15 mouse cellular contexts compared by ENCODE assay signal in genomic region chr3:96524914-96525313, GRCm38 (mm10). TPM values are rescaled to one million over a fixed set of nuclear protein-coding genes. Genes with fewer than 3 reads are reported as not detected.
DNase-seq lines count a peak whose midpoint lies in the region; ATAC-seq and TF ChIP-seq lines count a peak whose summit lies in the region.
"Had no signal": no experiment of that assay in that cellular context is flagged by ENCODE, and none has a peak within 500 bp of the region (broad histone marks: within the 10 kb centered on the region; RNA-seq: fewer than 3 reads in every experiment).

Gene Hfe2, plus strand, starts transcription at chr3:96525172.

- no peaks in the 10 kb centered on the region for H3K36me3 ChIP-seq in heart, embryonic 11.5 days (ENCODE audit: control insufficient read depth, insufficient read depth, low read length)
- no peaks in the 10 kb centered on the region for H3K36me3 ChIP-seq in limb, embryonic 14.5 days (ENCODE audit: control insufficient read depth, insufficient read depth, low read length)
- no peaks in the 10 kb centered on the region for H3K36me3 ChIP-seq in midbrain, embryonic 13.5 days
- H3K36me3 ChIP-seq: embryonic facial prominence, embryonic 12.5 days had no signal

- TF ChIP-seq POLR2A in limb, embryonic 14.5 days (IDR thresholded peaks at IDR 0.05; ENCODE audit: borderline replicate concordance, extremely low read depth, insufficient read depth, insufficient read length), result no peak

- peak; percentile 60; the same call in 1 of the 2 replicates for ATAC-seq in frontal cortex, adult (ENCODE audit: low TSS enrichment)
- ATAC-seq in heart, embryonic 11.5 days (replicated peaks; ENCODE audit: insufficient number of reproducible peaks, low FRiP score, low TSS enrichment), result no peak
- ATAC-seq in limb, embryonic 14.5 days (ENCODE audit: low FRiP score, low read depth), result peak; percentile 42; the same call in 1 of the 2 replicates
- no peak for ATAC-seq in midbrain, embryonic 13.5 days
- ATAC-seq: forebrain, embryonic 14.5 days had no signal

- no peak for DNase-seq in frontal cortex, postnatal 25 days (ENCODE audit: low spot score in 2 of 2)
- no peak for DNase-seq in gastrocnemius, adult 18-20 months (ENCODE audit: low spot score)
- no peak for DNase-seq in limb, embryonic 14.5 days (ENCODE audit: low spot score)
- DNase-seq in thymus, postnatal 36 days, result no peak
- DNase-seq in kidney, postnatal 4 days, result no peak
- DNase-seq: cerebellum, postnatal 14 days; kidney, adult 9 months had no signal

- peaks cover 19% of the 10 kb centered on the region for H3K4me1 ChIP-seq in heart, embryonic 11.5 days (ENCODE audit: control insufficient read depth, insufficient read depth, low read length)
- H3K4me1 ChIP-seq in limb, embryonic 14.5 days (ENCODE audit: control insufficient read depth, insufficient read depth, low read length), result peaks cover 7% of the 10 kb centered on the region; the same call in 1 of the 2 replicates
- H3K4me1 ChIP-seq in midbrain, embryonic 13.5 days (replicated peaks), result peaks cover 9% of the 10 kb centered on the region

- H3K9ac ChIP-seq in heart, embryonic 11.5 days (ENCODE audit: low read depth, low read length), result no peak within 1 kb of the TSS
- H3K9ac ChIP-seq in limb, embryonic 14.5 days (ENCODE audit: low read depth, low read length, severe bottlenecking), result no peak within 1 kb of the TSS
- H3K9ac ChIP-seq in midbrain, embryonic 13.5 days (replicated peaks), result no peak within 1 kb of the TSS
- H3K9ac ChIP-seq: embryonic facial prominence, embryonic 12.5 days had no signal

- no peaks in the 10 kb centered on the region for H3K9me3 ChIP-seq in heart, embryonic 11.5 days (replicated peaks; ENCODE audit: control insufficient read depth, low read length)
- H3K9me3 ChIP-seq in limb, embryonic 14.5 days (ENCODE audit: control insufficient read depth, low read length), result no peaks in the 10 kb centered on the region
- H3K9me3 ChIP-seq in midbrain, embryonic 13.5 days, result no peaks in the 10 kb centered on the region
- H3K9me3 ChIP-seq: embryonic facial prominence, embryonic 12.5 days had no signal

- H3K4me3 ChIP-seq in heart, embryonic 11.5 days (ENCODE audit: low read depth, low read length), result peak within 1 kb of the TSS; percentile 8; the same call in 1 of the 2 replicates
- 0 out of 2 replicates have a peak within 1 kb of the TSS, but pooled peaks have one; percentile 7 for H3K4me3 ChIP-seq in limb, embryonic 14.5 days (replicated peaks; ENCODE audit: low read length)
- no peak within 1 kb of the TSS for H3K4me3 ChIP-seq in midbrain, embryonic 13.5 days (replicated peaks)
- H3K4me3 ChIP-seq: embryonic facial prominence, embryonic 12.5 days had no signal

- H3K27me3 ChIP-seq in heart, embryonic 11.5 days (ENCODE audit: control insufficient read depth, insufficient read depth, low read length), result peaks cover 17% of the 10 kb centered on the region
- peaks cover 29% of the 10 kb centered on the region for H3K27me3 ChIP-seq in limb, embryonic 14.5 days (ENCODE audit: control insufficient read depth, insufficient read depth, low read length)
- H3K27me3 ChIP-seq in midbrain, embryonic 13.5 days, result peaks cover 37% of the 10 kb centered on the region

- WGBS in heart, embryonic 11.5 days (ENCODE audit: insufficient replicate concordance), result 50% methylated on average over 4 of the region's 4 CpGs
- WGBS in limb, embryonic 14.5 days, result 76% methylated on average over 4 of the region's 4 CpGs
- WGBS in midbrain, embryonic 13.5 days, result 83% methylated on average over 4 of the region's 4 CpGs

- H3K27ac ChIP-seq in heart, embryonic 11.5 days (ENCODE audit: low read depth, low read length), result no peak within 1 kb of the TSS
- no peak within 1 kb of the TSS for H3K27ac ChIP-seq in limb, embryonic 14.5 days (replicated peaks; ENCODE audit: low read depth, low read length)
- no peak within 1 kb of the TSS for H3K27ac ChIP-seq in midbrain, embryonic 13.5 days
- H3K27ac ChIP-seq: embryonic facial prominence, embryonic 12.5 days; macrophage; stomach, postnatal 0 days had no signal

- H3K4me2 ChIP-seq in heart, embryonic 11.5 days, result peak within 1 kb of the TSS; percentile 43
- no peak within 1 kb of the TSS for H3K4me2 ChIP-seq in limb, embryonic 14.5 days (replicated peaks; ENCODE audit: low read depth, low read length, severe bottlenecking)
- H3K4me2 ChIP-seq in midbrain, embryonic 13.5 days (replicated peaks), result no peak within 1 kb of the TSS
- H3K4me2 ChIP-seq: embryonic facial prominence, embryonic 12.5 days had no signal

RNA-seq across cellular contexts. Expression of gene Hfe2, which starts in this region (rescaled TPM):
- 100 to 1,000 TPM; 622 to 636 TPM for total RNA-seq in gastrocnemius, adult 18-20 months (2021)
- polyA plus RNA-seq in heart, embryonic 11.5 days (2014; fragmentation: Nextera tagmentation; extraction: Ambion mirVana), result 7.4 and 9.3 TPM in 2 replicates
- polyA plus RNA-seq in limb, embryonic 14.5 days (2012; rRNA removed), result 21.4 and 26.7 TPM in 2 replicates
- polyA plus RNA-seq in limb, embryonic 14.5 days (2014; fragmentation: Nextera tagmentation; extraction: Ambion mirVana), result 14.6 and 20.5 TPM in 2 replicates
- polyA plus RNA-seq in midbrain, embryonic 13.5 days (2015; fragmentation: Nextera tagmentation; extraction: Ambion mirVana), result 0.62 and 0.76 TPM in 2 replicates
- polyA plus RNA-seq: macrophage; small intestine, adult 2 months had no signal

Comparison
In these comparisons a context has a peak if more than half of its experiments do, and no peak if none do; other contexts are left out.
1. ATAC-seq: peak in frontal cortex, adult (single experiment) and limb, embryonic 14.5 days (single experiment); none in heart, embryonic 11.5 days (single experiment) and midbrain, embryonic 13.5 days (single experiment).